Mouse (Mus musculus) CD4-positive, CD25-positive, alpha-beta regulatory T cell, adult 2 months (primary cell): ENCODE data around the gene Arl14ep.

Experiments
- DNase-seq: peaks from one replicate; pipeline ENCODE4 v3.0.0-alpha.2; 2012; ENCODE audit warnings: low read depth, low spot score

The Arl14ep gene

DNA sequence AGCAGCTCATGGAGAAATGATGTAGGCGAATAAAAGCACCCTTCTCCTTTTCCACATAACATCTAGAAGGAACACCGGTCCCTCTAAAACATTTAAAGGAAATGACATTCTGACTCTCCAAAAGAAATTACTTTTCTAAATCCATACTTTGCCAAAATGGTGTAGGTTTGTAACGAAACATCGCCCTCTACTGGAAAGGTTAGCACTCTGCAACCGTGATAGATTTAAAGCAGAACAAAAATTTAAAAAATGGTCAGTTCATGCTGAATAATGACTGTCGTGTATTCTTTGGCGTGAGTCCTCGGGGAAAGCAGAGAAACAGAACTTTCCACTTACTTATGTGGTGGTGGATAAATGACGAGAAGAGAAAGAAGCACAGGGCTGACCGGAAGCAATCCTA lies 18.6 kb downstream of the Arl14ep start:
- DNase-seq = peak; percentile 29

GRCm38 (mm10) chr2:106954975-106955374 lies 19.2 kb downstream of the Arl14ep start:
- no peak for DNase-seq

- no peak for DNase-seq
These were observed 31.8 kb downstream of the Arl14ep start for GRCm38 (mm10) chr2:106942451-106942850.

- DNase-seq = no peak
These were observed 38.5 kb downstream of the Arl14ep start for GRCm38 (mm10) chr2:106935681-106936080.

DNA sequence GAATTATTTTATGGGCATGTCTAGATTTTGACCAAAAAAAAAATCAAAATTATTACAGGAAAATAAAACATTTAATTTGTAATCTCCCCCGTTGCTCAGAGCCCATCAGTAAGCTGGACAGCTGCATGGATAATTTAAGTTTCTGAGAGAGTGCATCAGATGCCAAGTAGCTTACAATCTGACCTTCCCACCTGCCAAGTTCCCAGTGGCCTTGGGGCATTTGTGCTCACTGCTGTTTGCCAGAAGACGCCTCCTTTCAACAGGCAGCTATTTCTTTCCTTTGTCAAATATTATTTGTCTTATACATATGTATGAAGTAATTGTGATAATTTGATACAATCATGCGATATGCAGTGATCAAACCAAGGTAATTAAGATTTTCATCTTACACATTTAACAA lies 44.3 kb downstream of the Arl14ep start:
- DNase-seq = no peak
